Mouse (Mus musculus): ENCODE measurements around the gene Fxyd2.

DNA sequence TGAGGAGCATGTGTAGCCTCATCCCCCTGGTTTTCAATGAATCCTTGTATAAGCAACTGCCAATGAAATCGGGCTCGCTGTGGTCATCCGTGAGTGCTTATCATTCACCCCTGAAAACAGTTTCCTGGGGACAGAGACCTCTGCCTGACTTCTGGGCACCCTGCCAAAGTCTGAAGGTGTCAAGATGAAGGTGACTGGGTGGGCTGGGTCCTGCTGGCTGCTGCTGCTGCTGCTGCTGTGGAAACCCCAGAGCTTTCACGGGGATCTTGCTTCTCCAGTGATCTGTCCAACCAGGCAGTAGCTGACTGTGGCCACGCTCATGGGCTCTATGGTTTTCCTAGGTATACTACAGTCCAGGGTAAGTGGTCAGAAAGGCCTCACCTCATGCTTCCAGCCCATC is 10.7 kb downstream of the Fxyd2 start:
- TF ChIP-seq POLR2A (IDR thresholded peaks at IDR 0.05; ENCODE audit: insufficient read length, low read depth) (no peak), MYOG (IDR thresholded peaks at IDR 0.05; ENCODE audit: control insufficient read depth in 1 of 3, insufficient read depth in 1 of 3, insufficient read length in 2 of 3, low read depth in 2 of 3) (no peak), USF1 (IDR thresholded peaks at IDR 0.05; ENCODE audit: low read depth) (no peak), MYOD1 (IDR thresholded peaks at IDR 0.05; ENCODE audit: control insufficient read depth in 1 of 3, insufficient read length in 2 of 3, low read depth in 2 of 3) (no peak)
